Mouse (Mus musculus) lung, postnatal 36 days (tissue): Measurements from ENCODE around the gene Zbtb1.
"Not testable (repeated sequence)": the region's sequence is repeated elsewhere in the genome, so short reads cannot be mapped to it uniquely, and the experiment has no call there.

ENCODE experiments used
- DNase-seq: peaks from one replicate; pipeline ENCODE4 v3.0.0; 2022; ENCODE audit warnings: mixed read lengths

Gene Zbtb1

DNA sequence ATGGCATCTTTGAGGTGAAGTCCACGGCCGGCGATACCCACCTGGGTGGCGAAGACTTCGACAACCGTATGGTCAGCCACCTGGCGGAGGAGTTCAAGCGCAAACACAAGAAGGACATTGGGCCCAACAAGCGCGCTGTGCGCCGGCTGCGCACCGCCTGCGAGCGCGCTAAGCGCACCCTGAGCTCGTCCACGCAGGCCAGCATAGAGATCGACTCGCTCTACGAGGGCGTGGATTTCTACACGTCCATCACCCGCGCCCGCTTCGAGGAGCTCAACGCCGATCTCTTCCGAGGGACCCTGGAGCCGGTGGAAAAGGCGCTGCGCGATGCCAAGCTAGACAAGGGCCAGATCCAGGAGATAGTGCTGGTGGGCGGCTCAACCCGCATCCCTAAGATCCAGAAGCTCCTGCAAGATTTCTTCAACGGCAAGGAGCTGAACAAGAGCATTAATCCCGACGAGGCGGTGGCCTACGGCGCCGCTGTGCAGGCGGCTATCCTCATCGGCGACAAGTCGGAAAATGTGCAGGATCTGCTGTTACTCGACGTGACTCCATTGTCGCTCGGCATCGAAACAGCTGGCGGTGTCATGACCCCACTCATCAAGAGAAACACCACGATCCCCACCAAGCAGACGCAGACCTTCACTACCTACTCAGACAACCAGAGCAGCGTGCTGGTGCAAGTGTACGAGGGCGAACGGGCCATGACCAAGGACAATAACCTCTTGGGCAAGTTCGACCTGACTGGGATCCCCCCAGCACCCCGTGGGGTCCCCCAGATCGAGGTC, 35.3 kb downstream of the Zbtb1 start:
- DNase-seq, result peak; percentile 20

DNA sequence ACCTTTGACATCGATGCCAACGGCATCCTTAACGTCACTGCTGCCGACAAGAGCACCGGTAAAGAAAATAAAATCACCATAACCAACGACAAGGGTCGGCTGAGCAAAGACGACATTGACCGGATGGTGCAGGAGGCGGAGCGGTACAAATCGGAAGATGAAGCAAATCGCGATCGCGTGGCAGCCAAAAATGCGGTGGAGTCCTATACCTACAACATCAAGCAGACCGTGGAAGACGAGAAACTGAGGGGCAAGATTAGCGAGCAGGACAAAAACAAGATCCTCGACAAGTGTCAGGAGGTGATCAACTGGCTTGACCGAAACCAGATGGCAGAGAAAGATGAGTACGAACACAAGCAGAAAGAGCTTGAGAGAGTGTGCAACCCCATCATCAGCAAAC, 35.9 kb downstream of the Zbtb1 start:
- no peak for DNase-seq

GRCm38 (mm10) chr12:76407184-76407583, 37.1 kb downstream of the Zbtb1 start:
- no peak for DNase-seq

DNA sequence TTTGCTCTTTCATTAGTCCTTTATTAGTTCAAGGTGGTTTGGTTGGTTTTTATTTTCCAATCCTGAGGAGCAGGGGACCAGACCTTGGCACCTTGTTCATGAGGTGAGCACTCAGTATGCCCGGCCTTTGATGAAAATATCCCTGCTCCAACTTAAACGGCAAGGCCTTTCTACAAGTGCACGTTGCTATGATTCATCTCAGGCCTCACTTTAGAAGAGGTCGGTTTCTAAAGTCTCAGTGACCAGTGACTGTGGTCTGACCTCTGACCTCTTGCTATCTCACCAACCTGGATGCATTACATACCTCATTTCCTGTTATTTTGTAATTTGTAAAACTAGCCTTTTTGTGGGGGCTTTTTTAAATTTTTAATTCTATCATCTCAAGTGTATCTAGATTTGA, 39.1 kb downstream of the Zbtb1 start:
- DNase-seq, result no peak

GRCm38 (mm10) chr12:76415383-76416010, 45.4 kb downstream of the Zbtb1 start:
- DNase-seq, result no peak

DNA sequence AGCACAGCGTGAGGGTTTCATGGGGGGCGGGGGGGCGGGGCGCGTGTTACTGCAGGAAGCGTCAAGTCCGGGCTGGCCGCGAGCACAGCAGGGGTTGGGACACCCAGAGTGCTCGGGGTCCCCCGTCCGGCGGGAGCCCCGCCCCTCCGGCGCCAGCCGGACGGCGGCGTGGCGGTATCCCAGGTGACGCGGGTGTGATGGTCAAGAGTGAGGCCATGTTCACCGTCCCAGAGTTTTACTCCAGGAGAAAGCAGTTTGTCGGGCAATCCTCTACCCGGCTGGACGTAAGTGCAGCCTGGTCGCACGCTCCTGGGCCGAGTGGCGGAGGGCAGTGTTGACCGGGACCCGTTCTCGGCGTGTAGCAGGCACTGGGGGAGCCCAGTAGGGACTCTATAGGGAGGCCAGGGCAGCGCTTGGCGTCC, 47.4 kb downstream of the Zbtb1 start, which contains the start of gene Ppp1r36:
Gene Ppp1r36, plus strand, starts transcription at position 106 of the 422 bp plus-strand sequence.
- DNase-seq, result peak; percentile 15

- no peak for DNase-seq
Measured at GRCm38 (mm10) chr12:76418346-76418745, 48.3 kb downstream of the Zbtb1 start.

GRCm38 (mm10) chr12:76425256-76425655, 55.2 kb downstream of the Zbtb1 start:
- DNase-seq, result no peak

- DNase-seq, result no peak
Measured at GRCm38 (mm10) chr12:76427546-76427945, 57.5 kb downstream of the Zbtb1 start.

DNA sequence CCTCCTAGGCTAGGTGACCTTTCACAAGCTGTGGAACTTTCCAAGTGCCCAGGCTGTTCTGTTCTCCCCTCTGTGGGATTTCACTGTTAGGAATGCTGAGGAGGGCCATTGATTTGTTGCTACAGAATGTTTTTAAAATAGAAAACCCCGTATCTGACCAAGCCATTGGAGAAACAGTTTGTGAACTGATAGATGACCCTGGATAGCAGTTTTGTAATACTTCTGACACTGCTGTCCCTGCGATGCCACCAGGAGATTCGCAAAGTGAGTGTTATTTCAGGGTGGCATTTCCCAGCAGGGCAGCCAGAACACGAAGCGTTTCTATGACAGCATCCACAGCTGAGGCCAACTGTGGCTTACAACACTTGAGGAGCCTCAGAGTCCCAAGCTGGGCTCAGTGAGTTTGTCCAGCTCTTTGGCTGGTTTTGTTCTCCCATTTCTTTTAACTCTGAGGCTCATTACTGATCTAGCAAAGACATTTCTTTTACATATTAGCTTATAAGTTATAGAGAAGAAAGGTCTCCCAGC, 60.9 kb downstream of the Zbtb1 start:
- no peak for DNase-seq

DNA sequence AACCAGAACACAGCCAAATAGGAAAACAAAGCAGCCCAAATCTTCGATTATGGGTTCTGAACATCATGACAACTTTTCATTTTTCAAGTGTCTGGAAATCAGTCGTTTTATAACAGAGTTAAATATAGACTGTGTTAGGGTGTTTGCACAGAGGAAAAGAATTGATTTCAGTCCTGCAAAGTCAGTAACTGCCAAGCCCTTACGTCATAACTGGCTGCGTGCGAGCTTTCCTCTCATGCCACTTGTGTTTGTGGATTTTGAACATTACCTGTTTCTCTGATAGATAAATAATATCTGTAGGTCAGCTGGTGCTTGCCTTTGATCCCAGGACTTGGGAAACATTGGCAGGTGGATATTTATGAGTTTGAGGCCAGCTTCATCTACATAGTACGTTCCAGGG, 61.4 kb downstream of the Zbtb1 start:
- DNase-seq, result peak; percentile 29

DNA sequence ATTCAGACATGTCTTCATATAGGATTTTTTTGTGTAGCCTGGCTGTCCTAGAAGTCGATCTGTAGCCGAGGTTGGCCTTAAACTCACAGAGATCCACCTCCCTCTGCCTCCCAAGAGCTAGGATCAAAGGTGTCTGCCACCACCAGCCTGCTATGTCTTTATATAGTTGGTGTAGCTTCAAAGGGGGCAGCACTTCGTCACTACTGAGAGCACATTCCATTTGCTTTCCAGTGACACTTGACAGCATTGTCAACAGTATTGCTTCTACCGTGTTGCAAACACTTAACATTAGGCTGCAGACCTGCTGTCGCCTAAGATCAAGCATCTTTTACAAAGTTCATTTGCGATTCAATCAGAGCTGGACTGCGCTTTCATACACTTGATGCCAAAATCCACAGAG, 64.0 kb downstream of the Zbtb1 start:
- DNase-seq, result no peak

DNA sequence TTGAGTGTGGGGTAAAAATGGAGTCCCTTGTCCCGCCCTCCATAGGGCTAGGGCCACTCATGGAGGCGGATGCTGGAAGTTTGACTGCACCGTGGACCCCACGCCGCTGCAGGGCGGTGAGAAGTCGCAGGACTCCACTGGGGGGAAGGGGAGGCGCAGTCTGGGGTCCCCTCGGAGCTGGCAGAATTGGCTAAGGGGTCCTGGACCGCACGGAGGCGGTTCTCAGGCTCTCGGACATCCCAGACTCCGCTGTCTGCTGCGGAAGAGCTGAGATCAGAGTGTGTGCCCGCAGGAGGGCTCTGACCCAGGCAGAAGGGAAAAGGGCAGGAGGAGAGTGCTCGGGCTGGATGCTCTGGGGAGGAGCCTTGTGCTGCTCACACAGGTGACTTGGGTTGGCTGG, 65.0 kb downstream of the Zbtb1 start:
- DNase-seq, result no peak

DNA sequence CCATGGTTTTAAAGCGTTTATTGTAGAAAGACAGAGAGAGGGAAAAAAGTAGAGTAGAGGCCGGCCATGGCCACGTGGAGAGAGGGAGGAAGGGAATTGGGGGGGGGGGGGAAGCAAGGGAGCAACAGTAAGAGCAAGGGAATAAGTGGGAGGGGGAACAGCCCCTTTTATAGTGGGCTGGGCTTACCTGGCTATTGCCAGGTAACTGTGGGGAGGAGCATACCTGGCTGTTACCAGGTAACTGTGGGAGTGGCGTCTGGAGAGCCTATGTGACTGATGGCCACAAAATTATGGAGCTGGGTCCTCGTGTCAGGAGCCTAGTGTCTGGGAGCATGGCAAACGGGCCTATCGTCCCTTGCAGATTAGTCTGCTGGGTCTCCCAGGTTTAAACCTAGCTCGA, 65.5 kb downstream of the Zbtb1 start:
- DNase-seq, result no peak

GRCm38 (mm10) chr12:76443488-76443887, 73.4 kb downstream of the Zbtb1 start:
- DNase-seq, result not testable (repeated sequence)

GRCm38 (mm10) chr12:76444359-76444772, 74.3 kb downstream of the Zbtb1 start:
- no peak for DNase-seq

DNA sequence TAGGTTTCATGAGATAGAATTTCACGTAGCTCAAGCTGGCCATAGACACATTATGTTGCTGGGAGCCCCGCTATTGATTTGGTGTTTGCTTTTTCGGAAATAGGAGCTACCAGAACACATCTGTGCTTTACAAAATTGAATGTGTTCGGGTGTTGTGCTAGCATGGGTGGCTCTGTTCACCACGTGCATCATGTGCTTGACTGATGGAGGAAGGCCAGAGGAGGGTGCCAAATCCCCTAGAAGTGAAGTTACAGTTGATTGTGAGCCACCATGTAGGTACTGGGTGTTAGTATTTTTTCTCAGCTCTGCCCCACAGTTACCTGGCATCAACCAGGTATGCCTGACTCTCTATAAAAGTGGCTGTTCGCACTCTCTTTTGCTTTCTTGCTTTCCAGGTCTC, 74.8 kb downstream of the Zbtb1 start:
- DNase-seq, result no peak

- DNase-seq, result no peak
Measured at GRCm38 (mm10) chr12:76446201-76446600, 76.1 kb downstream of the Zbtb1 start.
